Mouse (Mus musculus) c-Kit-positive CD71-positive TER-119-positive erythroid progenitor cells, embryonic 14.5 days (primary cell): ENCODE results near the gene Col23a1.
"Not testable (repeated sequence)": the region's sequence is repeated elsewhere in the genome, so short reads cannot be mapped to it uniquely, and the experiment has no call there.

Experiments
- DNase-seq: peaks from one replicate; pipeline ENCODE4 v3.0.0-alpha.2; 2013; ENCODE audit warnings: low spot score

Gene Col23a1

GRCm38 (mm10) chr11:51591915-51592314, 302.2 kb downstream of the Col23a1 start:
- DNase-seq = no peak

GRCm38 (mm10) chr11:51593368-51593767, 303.6 kb downstream of the Col23a1 start:
- DNase-seq = no peak

- DNase-seq = no peak
These were observed 304.1 kb downstream of the Col23a1 start for GRCm38 (mm10) chr11:51593849-51594248.

- DNase-seq = no peak
These were observed 305.1 kb downstream of the Col23a1 start for GRCm38 (mm10) chr11:51594715-51595350.

GRCm38 (mm10) chr11:51595459-51596083, 305.9 kb downstream of the Col23a1 start:
- DNase-seq = no peak

- DNase-seq = no peak
These were observed 307.8 kb downstream of the Col23a1 start for GRCm38 (mm10) chr11:51597553-51597952.

- no peak for DNase-seq
These were observed 312.5 kb downstream of the Col23a1 start for GRCm38 (mm10) chr11:51602253-51602652.

GRCm38 (mm10) chr11:51605602-51606446, 316.1 kb downstream of the Col23a1 start:
- peak; percentile 82 for DNase-seq

GRCm38 (mm10) chr11:51606447-51607095, 316.9 kb downstream of the Col23a1 start, which contains the start of gene Hnrnpab:
Gene Hnrnpab (minus strand): TSS chr11:51606847.
- peak; percentile 99 for DNase-seq

GRCm38 (mm10) chr11:51607096-51607738, 317.5 kb downstream of the Col23a1 start:
- DNase-seq = peak; percentile 65

GRCm38 (mm10) chr11:51609266-51609909, 319.7 kb downstream of the Col23a1 start:
- no peak for DNase-seq

- not testable (repeated sequence) for DNase-seq
These were observed 320.2 kb downstream of the Col23a1 start for GRCm38 (mm10) chr11:51609940-51610339.

- no peak for DNase-seq
These were observed 324.5 kb downstream of the Col23a1 start for GRCm38 (mm10) chr11:51614256-51614655.

GRCm38 (mm10) chr11:51615129-51615528, 325.4 kb downstream of the Col23a1 start:
- no peak for DNase-seq

GRCm38 (mm10) chr11:51615601-51616000, 325.9 kb downstream of the Col23a1 start:
- DNase-seq = peak; percentile 82

- DNase-seq = not testable (repeated sequence)
These were observed 326.4 kb downstream of the Col23a1 start for GRCm38 (mm10) chr11:51616113-51616512.

- DNase-seq = peak; percentile 71
These were observed 328.0 kb downstream of the Col23a1 start for GRCm38 (mm10) chr11:51617693-51618092.

- no peak for DNase-seq
These were observed 329.2 kb downstream of the Col23a1 start for GRCm38 (mm10) chr11:51618894-51619408.

- peak; percentile 95 for DNase-seq
These were observed 329.8 kb downstream of the Col23a1 start, which contains the start of gene Nhp2 for GRCm38 (mm10) chr11:51619409-51620060. Gene Nhp2 (plus strand): TSS chr11:51619735.

GRCm38 (mm10) chr11:51620084-51620483, 330.4 kb downstream of the Col23a1 start:
- DNase-seq = no peak
